In genomic region chr19:47067096-47067882, GRCm38 (mm10) we compare ENCODE assay signal across 1 mouse cellular context.
A peak's percentile ranks its signal among the peaks of the same experiment; 100 is the strongest.
TF ChIP-seq lines count a peak whose summit lies in the region.

Gene Taf5, plus strand, starts transcription at chr19:47067746.

TF ChIP-seq in CH12.LX, 34 proteins besides CTCF, POLR2A, EP300 and RAD21 (continued from another document):
- TF ChIP-seq MAZ (IDR thresholded peaks at IDR 0.05; ENCODE audit: low read depth, low read length) = peak; percentile 29; the same call in 1 of the 2 replicates
- TF ChIP-seq JUND (conservative IDR thresholded peaks at IDR 0.05; ENCODE audit: low read depth, low read length) = no peak
- TF ChIP-seq USF2 (conservative IDR thresholded peaks at IDR 0.05; ENCODE audit: low read depth, low read length) = no peak
- TF ChIP-seq ZNF384 (IDR thresholded peaks at IDR 0.05; ENCODE audit: low read depth, low read length) = peak; percentile 71
- TF ChIP-seq MXI1 (IDR thresholded peaks at IDR 0.05; ENCODE audit: low read depth, low read length) = no peak; the same call in 1 of the 2 replicates
- TF ChIP-seq ZKSCAN1 (IDR thresholded peaks at IDR 0.05; ENCODE audit: borderline replicate concordance, low read depth, low read length) = no peak
- TF ChIP-seq ZC3H11A (IDR thresholded peaks at IDR 0.05; ENCODE audit: low read depth, low read length) = no peak
- TF ChIP-seq ZMIZ1 (IDR thresholded peaks at IDR 0.05; ENCODE audit: low read depth, low read length) = peak; percentile 72; the same call in 1 of the 2 replicates
- no peak for TF ChIP-seq MAFK (IDR thresholded peaks at IDR 0.05; ENCODE audit: insufficient replicate concordance, low read length)
- peak; percentile 71 for TF ChIP-seq MAX (IDR thresholded peaks at IDR 0.05; ENCODE audit: low read length)
- TF ChIP-seq KAT2A (IDR thresholded peaks at IDR 0.05; ENCODE audit: insufficient replicate concordance, low read length) = peak; percentile 84; the same call in 1 of the 2 replicates
TF ChIP-seq in CH12.LX: peak in this region for 16.
